Mouse (Mus musculus) CH12.LX (cell line): ENCODE data around the gene Slc39a9. TPM values are rescaled to one million over a fixed set of nuclear protein-coding genes. Genes with fewer than 3 reads are reported as not detected.

Experiments
- DNase-seq: peaks from one replicate; pipeline ENCODE4 v3.0.0-alpha.2; 2013; ENCODE audit errors: extremely low read depth
- H3K27ac ChIP-seq: 2 replicates; pipeline ENCODE4 v1.5.1; 2012; ENCODE audit warnings: low read depth, mild to moderate bottlenecking, control low read depth, moderate library complexity; ENCODE audit not compliant: insufficient read depth
- H3K27me3 ChIP-seq: replicated peaks from 2 replicates; pipeline ENCODE3; 2012; ENCODE audit warnings: inconsistent platforms
- H3K36me3 ChIP-seq, 2 experiments: replicated peaks in 1 of 2; 2 replicates each; pipeline versions ENCODE3 to v1.6.1; 2012; ENCODE audit warnings: inconsistent platforms in 1 of 2, low read length in 1 of 2, mild to moderate bottlenecking in 1 of 2, mixed read lengths in 1 of 2, moderate library complexity in 1 of 2; ENCODE audit not compliant: control insufficient read depth in 1 of 2, insufficient read depth in 1 of 2
- H3K4me1 ChIP-seq, 2 experiments: 2 replicates each; pipeline ENCODE4 v1.6.1; 2012; ENCODE audit warnings: inconsistent platforms in 1 of 2, moderate library complexity in 1 of 2; ENCODE audit not compliant: insufficient read depth in 2 of 2, control insufficient read depth in 1 of 2
- H3K4me2 ChIP-seq: 2 replicates; pipeline ENCODE4 v1.6.1; 2012; ENCODE audit warnings: low read depth, mild to moderate bottlenecking, control low read depth; ENCODE audit not compliant: poor library complexity, insufficient read depth, severe bottlenecking
- H3K4me3 ChIP-seq, 3 experiments: fragments of 150-350 bp in 1 of 3; sonication (generic) in 1 of 3; replicated peaks in 1 of 3; 2 replicates each; pipeline versions ENCODE3 to v1.5.1; 2011 to 2012; ENCODE audit warnings: low read depth in 2 of 3, low read length in 2 of 3, mild to moderate bottlenecking in 2 of 3, moderate library complexity in 2 of 3, control low read depth in 1 of 3, improper control_type of control experiment in 1 of 3, inconsistent platforms in 1 of 3, mixed read lengths in 1 of 3; ENCODE audit not compliant: poor library complexity in 1 of 3
- H3K79me2 ChIP-seq: replicated peaks from 2 replicates; pipeline ENCODE4 v1.6.1; 2012; ENCODE audit warnings: mild to moderate bottlenecking, moderate library complexity; ENCODE audit not compliant: control insufficient read depth, poor library complexity, insufficient read depth, severe bottlenecking; ENCODE audit errors: extremely low read depth
- H3K9ac ChIP-seq: 2 replicates; pipeline ENCODE4 v1.6.1; 2012; ENCODE audit warnings: low read depth, mild to moderate bottlenecking, control low read depth, moderate library complexity; ENCODE audit not compliant: insufficient read depth
- H3K9me3 ChIP-seq: replicated peaks from 2 replicates; pipeline ENCODE3; 2012; ENCODE audit warnings: low read length, inconsistent platforms, mixed read lengths
- CTCF ChIP-seq, 2 experiments: IDR thresholded peaks in 1 of 2; conservative IDR thresholded peaks in 1 of 2; 2 replicates each; pipeline ENCODE4 v1.5.1; 2011 to 2012; ENCODE audit warnings: low read depth in 2 of 2, low read length in 2 of 2, improper control_type of control experiment in 1 of 2, inconsistent platforms in 1 of 2, mild to moderate bottlenecking in 1 of 2, moderate library complexity in 1 of 2
- ELF1 ChIP-seq: IDR thresholded peaks from 2 replicates; pipeline ENCODE4 v1.6.1; 2014; ENCODE audit warnings: low read depth, mild to moderate bottlenecking, inconsistent platforms, low read length, improper control_type of control experiment
- EP300 ChIP-seq: IDR thresholded peaks from 2 replicates; pipeline ENCODE4 v1.6.1; 2011; ENCODE audit warnings: low read length, improper control_type of control experiment
- ETS1 ChIP-seq: conservative IDR thresholded peaks from 2 replicates; pipeline ENCODE4 v1.6.1; 2012; ENCODE audit warnings: low read depth, mild to moderate bottlenecking, inconsistent platforms, low read length, improper control_type of control experiment, moderate library complexity
- IRF4 ChIP-seq: IDR thresholded peaks from 2 replicates; pipeline ENCODE4 v1.6.1; 2014; ENCODE audit warnings: low read depth, mild to moderate bottlenecking, inconsistent platforms, low read length, improper control_type of control experiment
- KAT2A ChIP-seq: IDR thresholded peaks from 2 replicates; pipeline ENCODE4 v1.6.1; 2012; ENCODE audit warnings: low read length, improper control_type of control experiment, inconsistent platforms; ENCODE audit not compliant: insufficient replicate concordance
- MAX ChIP-seq: IDR thresholded peaks from 2 replicates; pipeline ENCODE4 v1.6.1; 2011; ENCODE audit warnings: low read length, improper control_type of control experiment
- MEF2A ChIP-seq: IDR thresholded peaks from 2 replicates; pipeline ENCODE4 v1.6.1; 2014; ENCODE audit warnings: low read depth, mild to moderate bottlenecking, inconsistent platforms, low read length, improper control_type of control experiment, borderline replicate concordance
- MYC ChIP-seq: IDR thresholded peaks from 2 replicates; pipeline ENCODE4 v1.6.1; 2011; ENCODE audit warnings: low read depth, mild to moderate bottlenecking, improper control_type of control experiment, low read length
- NELFE ChIP-seq: IDR thresholded peaks from 2 replicates; pipeline ENCODE4 v1.6.1; 2011; ENCODE audit warnings: low read depth, low read length, improper control_type of control experiment
- NRF1 ChIP-seq: IDR thresholded peaks from 2 replicates; pipeline ENCODE4 v1.6.1; 2014; ENCODE audit warnings: low read depth, mild to moderate bottlenecking, inconsistent platforms, low read length, improper control_type of control experiment, moderate library complexity
- RAD21 ChIP-seq: IDR thresholded peaks from 2 replicates; pipeline ENCODE4 v1.6.1; 2011; ENCODE audit warnings: low read depth, mild to moderate bottlenecking, low read length, improper control_type of control experiment, moderate library complexity
- SIN3A ChIP-seq: IDR thresholded peaks from 2 replicates; pipeline ENCODE4 v1.6.1; 2012; ENCODE audit warnings: low read length, improper control_type of control experiment, inconsistent platforms
- SMC3 ChIP-seq: IDR thresholded peaks from 2 replicates; pipeline ENCODE4 v1.6.1; 2011; ENCODE audit warnings: low read depth, low read length, improper control_type of control experiment
- TBP ChIP-seq: conservative IDR thresholded peaks from 2 replicates; pipeline ENCODE4 v1.6.1; 2011; ENCODE audit warnings: low read depth, low read length, improper control_type of control experiment
- ZC3H11A ChIP-seq: IDR thresholded peaks from 2 replicates; pipeline ENCODE4 v1.6.1; 2012; ENCODE audit warnings: low read depth, mild to moderate bottlenecking, inconsistent platforms, low read length, improper control_type of control experiment
- ZMIZ1 ChIP-seq: IDR thresholded peaks from 2 replicates; pipeline ENCODE4 v1.6.1; 2012; ENCODE audit warnings: low read depth, mild to moderate bottlenecking, inconsistent platforms, low read length, improper control_type of control experiment
- dilution Hi-C: fragments of 300-500 bp; cut with MboI; formaldehyde crosslinking; loops from 2 replicates; pipeline ENCODE4 v1.14.3; 2020; ENCODE audit warnings: low sequenced_read_pairs; ENCODE audit not compliant: extremely low pct_unique_long_range_greater_than_20kb, extremely low pct_ligation_motif_present
- in situ Hi-C: fragments of 300-500 bp; cut with MboI; formaldehyde crosslinking; loops from 3 replicates; pipeline ENCODE4 v1.14.3; 2019; ENCODE audit warnings: low sequenced_read_pairs, low pct_ligation_motif_present, low pct_unique_long_range_greater_than_20kb, mixed read lengths
- polyA plus RNA-seq: library from polyadenylated mRNA; unstranded; fragments of >175 nt; gene quantifications from 2 replicates; pipeline ENCODE4 v1.2.1, GENCODE M21; 2012; ENCODE audit warnings: low read depth; ENCODE audit not compliant: insufficient read length
- total RNA-seq, 2 experiments: library from RNA; depleted of rRNA; stranded (reverse); fragments of 300-350 nt in 1 of 2; fragments of >200 nt in 1 of 2; gene quantifications; 2 replicates each; pipeline ENCODE4 v1.2.3; 2012 to 2014

Slc39a9 gene
- total and polyA plus RNA-seq, 3 experiments: 8.0 to 17.1 (median 9.1) TPM

GRCm38 (mm10) chr12:80663935-80664334 is 20.3 kb downstream of the Slc39a9 start:
- Histone ChIP-seq H3K79me2 (peaks cover 3% of the 10 kb centered on the region; the same call in 1 of the 2 replicates), H3K4me2 (no peak overlapping the region), H3K9ac (no peak overlapping the region), H3K9me3 (no peaks in the 10 kb centered on the region), H3K36me3 (peaks cover 35 to 69% of the 10 kb centered on the region in 2 experiments), H3K27me3 (no peaks in the 10 kb centered on the region), H3K4me1 (peaks cover 0 to 9% of the 10 kb centered on the region in 2 experiments; a peak in 1 of 4 replicates), H3K27ac (no peak overlapping the region), H3K4me3 (no peak overlapping the region)
- dilution Hi-C loops: no loop called here
- no peak for TF ChIP-seq ETS1
- in situ Hi-C loops: no loop called here
- DNase-seq: no peak

DNA sequence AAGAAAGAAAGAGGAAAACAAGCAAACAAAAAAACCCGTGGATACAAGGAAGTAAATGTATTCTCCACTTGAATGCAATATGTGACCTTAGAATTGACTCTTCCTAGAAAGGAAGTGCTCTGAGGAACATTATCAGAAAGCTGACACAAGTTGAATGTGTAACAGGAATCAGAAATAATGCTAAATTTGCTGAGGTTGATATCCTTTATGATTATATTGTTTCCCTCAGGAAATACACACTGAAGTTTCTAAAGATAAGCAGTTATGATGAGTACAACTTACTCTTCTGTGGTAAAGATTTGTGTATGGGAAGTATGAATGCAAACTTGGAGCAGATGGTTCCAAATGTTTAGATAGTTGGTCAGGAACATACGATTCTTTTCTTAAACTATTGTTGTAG is 24.7 kb downstream of the Slc39a9 start:
- Histone ChIP-seq H3K79me2 (no peaks in the 10 kb centered on the region), H3K36me3 (peaks cover 26 to 75% of the 10 kb centered on the region in 2 experiments), H3K27me3 (no peaks in the 10 kb centered on the region), H3K9ac (no peak overlapping the region), H3K4me3 (no peak overlapping the region), H3K27ac (no peak overlapping the region), H3K4me2 (no peak overlapping the region), H3K9me3 (no peaks in the 10 kb centered on the region), H3K4me1 (no peaks in the 10 kb centered on the region)
- dilution Hi-C loops: no loop called here
- in situ Hi-C loops: no loop called here
- DNase-seq: no peak
- TF ChIP-seq TBP: no peak
- no peak for TF ChIP-seq IRF4
- TF ChIP-seq SMC3: no peak
- no peak for TF ChIP-seq KAT2A
- TF ChIP-seq EP300: no peak
- TF ChIP-seq ZMIZ1: no peak
- no peak for TF ChIP-seq NELFE
- TF ChIP-seq ELF1: no peak
- TF ChIP-seq MEF2A: no peak
- no peak for TF ChIP-seq ZC3H11A
- no peak for TF ChIP-seq MAX
- TF ChIP-seq SIN3A: no peak
- no peak for TF ChIP-seq NRF1

DNA sequence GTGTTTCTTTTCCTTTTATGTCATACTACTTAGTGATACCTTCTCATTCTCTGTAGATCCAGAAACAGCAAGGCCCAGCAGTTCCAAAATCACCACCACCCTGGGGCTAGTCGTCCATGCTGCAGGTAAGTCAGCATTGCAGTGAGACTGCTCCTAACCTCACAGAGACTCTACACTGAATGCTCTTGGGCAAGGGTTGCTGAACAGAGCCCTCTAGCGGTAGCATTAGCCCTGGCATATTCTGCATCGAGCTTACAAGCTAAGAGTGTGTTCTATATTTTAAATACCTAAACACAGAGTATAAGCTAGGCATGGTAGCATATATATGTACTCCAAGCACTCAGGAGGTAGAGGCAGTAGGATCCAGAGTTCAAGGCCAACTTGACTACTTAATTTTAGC is 29.5 kb downstream of the Slc39a9 start:
- no peak overlapping the region for H3K27ac ChIP-seq
- H3K4me1 ChIP-seq: no peaks in the 10 kb centered on the region
- H3K4me3 ChIP-seq: no peak overlapping the region
- dilution Hi-C loops: no loop called here
- DNase-seq: peak; percentile 58
- no peaks in the 10 kb centered on the region for H3K9me3 ChIP-seq
- in situ Hi-C loops: no loop called here
- H3K4me2 ChIP-seq: no peak overlapping the region
- H3K9ac ChIP-seq: no peak overlapping the region
- no peaks in the 10 kb centered on the region for H3K79me2 ChIP-seq
- H3K36me3 ChIP-seq: peaks cover 27 to 71% of the 10 kb centered on the region in 2 experiments
- no peaks in the 10 kb centered on the region for H3K27me3 ChIP-seq
- peak; percentile 46 for TF ChIP-seq SMC3
- TF ChIP-seq CTCF (conservative IDR thresholded peaks at IDR 0.05 in 1 of 2, IDR thresholded peaks at IDR 0.05 in 1 of 2; ENCODE audit: low read depth in 2 of 2, low read length in 2 of 2): peak; percentile 77 to 93
- TF ChIP-seq MYC: no peak
- peak; percentile 39 for TF ChIP-seq RAD21
